Mouse (Mus musculus) megakaryocyte, adult 5-6 weeks (primary cell): Measurements from ENCODE around the gene Uba5. TPM values are rescaled to one million over a fixed set of nuclear protein-coding genes. Genes with fewer than 3 reads are reported as not detected.

Source experiments
- ATAC-seq: 2 replicates; pipeline ENCODE4 v1.8.0; 2016; ENCODE audit warnings: mild to moderate bottlenecking, inconsistent platforms; ENCODE audit not compliant: poor library complexity, severe bottlenecking
- total RNA-seq, 2 experiments: library from RNA; stranded (forward) in 1 of 2; stranded (reverse) in 1 of 2; fragments of 153-499, 151-499 nt in 1 of 2; fragments of 221-1000, 200-1000 nt in 1 of 2; gene quantifications; 2 replicates each; pipeline versions ENCODE4 v1.2.3 to v1.2.4; 2015 to 2017

Uba5 gene
- total RNA-seq (2015) (31.1 and 32.5 TPM in 2 replicates), total RNA-seq (2017) (28.3 and 28.9 TPM in 2 replicates)

DNA sequence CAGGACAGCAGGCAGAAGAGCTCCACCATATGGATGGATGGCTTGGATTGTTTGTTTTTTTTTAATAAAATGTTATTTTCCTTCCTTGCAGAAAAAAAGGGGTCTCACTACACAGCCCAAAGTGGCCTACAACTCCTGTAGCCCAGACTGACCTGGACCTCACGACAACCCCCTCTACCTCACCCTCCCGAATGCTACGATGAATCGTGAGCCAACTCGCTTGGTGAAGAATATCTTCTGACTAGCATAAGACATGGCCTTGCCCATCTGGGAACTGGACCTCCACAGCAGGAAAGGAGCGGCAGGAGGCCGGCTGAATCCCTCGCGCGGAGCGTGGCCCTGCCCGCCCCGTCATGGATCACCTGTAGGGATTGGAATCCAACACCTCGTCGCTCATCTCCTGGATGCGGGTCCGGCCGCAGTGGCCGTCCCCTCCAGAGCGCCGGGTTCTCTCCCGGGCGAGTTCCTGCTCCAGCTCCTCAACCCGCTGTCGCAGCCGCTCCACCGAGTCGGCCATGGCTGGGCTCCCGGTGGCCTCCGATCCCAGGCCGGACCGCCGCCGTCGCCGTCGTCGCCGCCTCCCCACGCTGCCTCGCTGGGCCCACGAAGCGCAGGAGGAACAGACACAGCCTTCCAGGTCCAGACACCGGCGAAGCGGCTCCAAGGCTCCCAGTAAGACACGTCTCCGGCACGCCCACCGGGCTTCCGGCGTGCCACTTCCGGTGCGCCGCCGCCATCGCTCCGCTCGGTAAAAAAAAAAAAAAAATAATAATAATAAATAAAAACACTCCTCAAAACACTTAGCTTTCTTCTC lies at the start of gene Uba5:
Uba5 (minus strand) TSS at position 705 of the 814 bp plus-strand sequence.
- peak; percentile 89 for ATAC-seq

DNA sequence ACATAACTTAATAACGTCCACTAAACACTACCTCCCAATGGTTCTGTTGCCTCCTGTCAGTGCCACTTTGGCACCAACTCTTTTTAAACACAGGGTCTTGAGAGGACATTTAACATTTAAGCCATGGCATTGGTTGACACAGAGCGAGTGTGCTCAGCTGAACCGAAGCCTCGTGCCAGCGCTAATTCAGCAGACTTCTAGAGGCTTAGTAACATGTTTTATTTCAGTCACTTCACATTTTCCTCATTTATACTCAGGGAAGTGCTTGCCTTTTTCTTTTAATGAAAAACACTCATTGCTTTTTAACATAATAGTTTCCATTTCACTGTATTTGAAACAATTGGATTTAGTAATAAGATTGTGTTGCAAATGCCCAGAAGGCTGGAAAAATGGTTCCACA lies 46.2 kb upstream of the Uba5 start:
- no peak for ATAC-seq

DNA sequence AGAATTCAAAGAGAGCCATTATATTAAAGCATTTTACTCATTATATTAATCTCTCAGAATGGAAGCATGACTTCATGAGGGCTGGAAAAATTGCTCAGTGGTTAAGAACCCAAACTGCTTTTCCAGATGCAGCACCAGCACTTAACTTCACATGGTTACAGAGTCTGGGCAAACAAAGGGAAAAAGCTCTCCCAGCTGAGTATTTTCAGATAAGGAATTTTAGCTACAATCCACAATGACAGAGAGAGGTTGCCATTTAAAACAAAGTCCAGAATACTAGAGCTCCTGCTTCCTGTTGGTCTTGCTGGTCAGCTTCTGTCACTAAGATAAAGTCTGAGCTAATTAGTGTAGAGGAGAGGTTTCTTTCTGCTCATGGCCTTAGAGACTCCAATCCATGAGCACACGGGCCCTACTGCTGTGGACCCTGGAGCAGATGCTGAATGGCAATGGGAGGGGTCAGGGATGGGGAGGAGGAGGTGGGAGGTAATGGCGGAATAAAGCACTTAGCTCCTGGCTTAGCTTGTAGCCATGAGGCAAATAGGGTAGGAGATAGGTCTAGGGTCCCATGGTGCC lies 45.7 kb upstream of the Uba5 start:
- ATAC-seq: no peak

DNA sequence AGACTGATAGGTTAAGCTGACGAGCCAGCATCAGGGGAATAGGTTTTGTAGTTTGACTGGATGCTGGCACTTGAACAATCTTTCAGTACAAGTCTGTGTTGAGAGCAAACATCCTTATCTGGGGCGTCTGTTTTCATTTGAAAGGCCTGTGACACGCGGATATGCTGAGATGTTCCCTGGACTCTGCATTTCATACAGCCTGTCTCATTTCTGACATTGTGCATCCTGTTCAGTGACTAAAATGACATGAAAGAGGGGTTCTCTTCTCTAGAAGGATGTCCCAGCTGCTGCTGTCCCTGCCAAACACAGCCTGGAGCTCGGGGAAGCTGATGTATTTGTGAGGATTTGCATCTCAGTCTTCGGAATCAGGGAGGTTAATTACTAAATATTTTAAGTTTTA lies 44.5 kb upstream of the Uba5 start:
- ATAC-seq: no peak

DNA sequence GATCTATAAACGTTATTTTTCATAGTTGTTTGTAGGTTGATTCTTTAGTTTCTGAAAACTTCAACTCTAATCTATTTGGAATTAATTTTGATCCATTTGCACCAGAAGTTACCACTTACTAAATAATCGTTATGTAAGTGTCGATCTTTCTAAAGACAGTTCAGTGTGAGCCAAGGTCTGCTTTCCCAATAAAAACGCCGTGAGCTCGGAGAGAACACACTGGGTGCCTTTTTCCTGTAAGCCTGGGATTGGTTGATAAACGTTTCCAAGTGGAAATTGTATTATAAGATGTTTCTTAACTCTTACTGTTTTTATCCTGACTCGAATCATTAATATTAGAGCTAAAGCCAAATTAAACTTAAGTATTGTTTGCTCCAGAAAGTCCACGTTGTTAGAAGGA lies 44.0 kb upstream of the Uba5 start:
- no peak for ATAC-seq

DNA sequence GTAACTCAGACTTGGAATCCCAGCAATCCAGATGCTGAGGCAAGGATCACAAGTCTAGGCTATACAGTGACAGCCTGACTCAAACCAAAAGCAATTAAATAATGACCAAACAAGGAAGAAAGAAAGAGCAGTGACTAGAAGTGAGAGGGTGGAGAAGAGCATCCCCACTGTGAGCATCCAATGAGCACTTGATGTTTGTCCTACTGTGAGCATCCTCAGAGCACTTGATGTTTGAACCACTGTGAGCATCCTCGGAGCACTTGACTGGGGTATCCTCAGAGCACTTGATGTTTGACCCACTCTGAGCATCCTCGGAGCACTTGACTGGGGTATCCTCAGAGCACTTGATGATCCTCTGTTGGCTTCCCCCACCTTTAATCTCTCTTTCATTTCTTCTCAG lies 42.1 kb upstream of the Uba5 start:
- no peak for ATAC-seq

DNA sequence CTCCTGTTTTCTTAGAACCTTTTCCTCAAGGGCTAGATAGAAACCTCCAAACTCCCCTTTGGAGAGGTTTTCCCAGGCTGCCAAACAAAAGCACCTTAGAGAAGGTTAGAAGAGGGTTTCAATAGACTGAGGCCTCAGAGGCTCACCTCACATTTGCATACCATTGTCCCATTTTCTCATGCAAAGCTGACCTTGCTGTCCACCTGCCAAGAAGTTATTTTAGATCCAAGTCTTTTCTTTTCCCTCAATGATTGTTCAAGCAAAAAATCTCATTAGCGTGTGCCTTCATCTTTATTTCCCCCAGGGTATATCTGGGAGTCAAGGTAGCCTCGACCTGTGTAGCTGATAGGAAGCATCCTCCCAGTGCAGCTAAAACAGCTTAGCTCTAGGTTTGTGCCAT lies 40.0 kb upstream of the Uba5 start:
- no peak for ATAC-seq

DNA sequence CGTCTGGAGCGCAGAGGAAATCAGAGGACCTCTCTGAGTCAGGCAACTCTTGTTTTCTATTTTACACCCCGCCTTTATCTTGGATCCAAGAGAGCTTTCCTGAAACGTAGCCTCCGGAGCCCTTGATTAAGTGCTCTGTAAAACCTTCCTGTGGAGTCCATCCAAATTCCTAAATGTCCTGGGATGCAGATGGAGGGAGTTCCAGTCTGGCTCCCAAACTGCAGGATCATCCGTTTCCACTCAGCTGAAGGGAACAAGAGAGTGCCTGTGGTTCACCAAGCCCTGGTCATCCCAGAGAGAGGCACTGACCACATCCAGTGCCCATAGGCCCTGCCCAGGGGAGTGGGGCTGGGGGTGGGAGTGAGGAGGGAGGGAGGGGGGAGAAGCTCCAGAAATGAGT lies 39.4 kb upstream of the Uba5 start:
- no peak for ATAC-seq

DNA sequence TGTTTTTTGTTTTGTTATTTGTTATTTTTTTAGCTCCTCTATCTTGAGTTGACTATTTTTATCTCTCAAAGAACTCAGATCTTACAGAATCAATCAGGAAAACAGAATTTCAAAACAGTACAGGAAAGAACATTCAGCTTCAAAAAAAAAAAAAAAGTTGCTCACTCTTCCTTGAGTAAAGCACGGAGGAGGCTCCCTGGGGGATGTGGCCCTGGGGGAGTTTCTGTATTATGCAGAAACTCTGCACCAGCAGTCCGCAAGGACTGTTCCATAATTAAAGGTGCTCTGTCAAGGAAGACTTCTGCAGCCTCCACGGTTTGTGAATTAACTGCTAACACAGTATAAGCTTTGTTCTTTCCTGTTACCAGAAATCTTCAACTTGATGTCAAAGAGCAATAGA lies 38.5 kb upstream of the Uba5 start:
- no peak for ATAC-seq

DNA sequence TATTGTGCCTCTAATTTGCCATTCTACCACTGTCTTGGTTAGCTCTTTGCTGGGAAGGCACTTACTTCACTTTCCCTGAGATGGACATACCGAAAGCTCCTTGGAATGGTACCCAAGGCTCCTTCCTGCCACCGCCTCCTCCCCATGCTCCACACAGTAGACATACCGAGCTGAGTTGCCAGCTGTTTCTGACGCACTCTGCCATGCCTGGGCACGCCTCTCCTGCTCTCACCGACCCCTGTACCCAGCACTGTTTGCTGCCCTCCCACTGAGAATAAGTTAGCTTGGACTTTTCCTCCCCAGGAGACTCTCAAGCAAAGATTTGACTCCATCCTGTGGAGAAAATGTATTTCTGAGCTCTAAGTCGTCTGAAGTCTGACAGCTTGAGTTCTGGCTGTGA lies 37.9 kb upstream of the Uba5 start:
- ATAC-seq: no peak

DNA sequence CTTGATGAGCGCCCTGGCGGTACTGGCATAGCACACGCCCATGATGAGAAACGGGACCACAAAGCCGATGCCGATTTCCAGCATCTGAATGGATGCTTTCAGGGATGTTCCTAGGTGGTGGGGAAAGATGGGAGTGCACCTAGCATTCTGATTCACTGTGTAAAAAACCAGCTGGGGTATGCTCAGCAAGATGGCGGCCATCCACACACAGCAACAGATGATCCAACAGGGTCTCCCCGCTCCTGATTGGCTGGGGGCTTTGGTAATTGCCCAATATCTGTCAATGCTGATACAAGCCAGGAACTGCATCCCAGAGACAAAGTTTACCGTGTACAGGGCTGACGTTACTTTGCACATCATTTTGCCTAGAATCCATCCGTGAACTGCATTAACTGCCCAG lies 36.1 kb upstream of the Uba5 start:
- no peak for ATAC-seq

DNA sequence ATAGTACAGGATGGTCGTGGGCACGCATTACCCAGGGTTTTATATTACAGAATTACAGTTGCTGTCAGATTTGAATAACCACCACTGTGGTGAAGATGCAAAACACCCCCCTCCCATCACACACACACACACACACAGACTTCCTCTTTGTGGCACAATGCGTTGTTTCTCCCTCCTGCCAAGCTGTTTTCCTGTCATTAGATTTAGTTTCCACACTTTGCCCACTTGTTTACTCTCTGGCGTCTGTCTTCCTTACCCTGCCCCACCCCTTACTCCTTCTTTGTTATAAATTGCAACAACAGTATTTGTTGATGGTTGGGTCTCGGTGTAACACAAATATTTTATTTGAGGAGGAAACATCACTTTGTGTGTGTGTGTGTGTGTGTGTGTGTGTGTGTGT lies 35.3 kb upstream of the Uba5 start:
- peak; percentile 33; the same call in 1 of the 2 replicates for ATAC-seq

DNA sequence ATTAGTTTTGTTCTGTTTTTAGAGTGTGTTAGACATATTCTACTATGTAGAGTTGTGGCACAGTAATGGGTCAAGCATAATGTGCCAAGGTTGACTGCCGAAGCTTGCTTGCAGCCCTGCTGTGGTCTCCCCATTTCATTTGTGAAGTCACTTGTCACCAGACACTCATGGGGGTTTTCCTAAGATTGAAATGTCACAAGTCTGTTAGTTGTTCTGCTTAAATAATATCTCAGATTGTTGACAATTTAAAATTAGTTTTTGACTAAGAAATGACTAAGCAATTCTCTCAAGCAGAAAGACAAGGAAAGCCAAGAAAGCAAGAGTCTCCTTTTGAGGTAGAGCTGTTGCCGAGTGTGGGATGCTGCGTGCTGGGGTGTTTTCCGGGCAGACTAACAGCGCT lies 30.0 kb upstream of the Uba5 start:
- ATAC-seq: no peak

DNA sequence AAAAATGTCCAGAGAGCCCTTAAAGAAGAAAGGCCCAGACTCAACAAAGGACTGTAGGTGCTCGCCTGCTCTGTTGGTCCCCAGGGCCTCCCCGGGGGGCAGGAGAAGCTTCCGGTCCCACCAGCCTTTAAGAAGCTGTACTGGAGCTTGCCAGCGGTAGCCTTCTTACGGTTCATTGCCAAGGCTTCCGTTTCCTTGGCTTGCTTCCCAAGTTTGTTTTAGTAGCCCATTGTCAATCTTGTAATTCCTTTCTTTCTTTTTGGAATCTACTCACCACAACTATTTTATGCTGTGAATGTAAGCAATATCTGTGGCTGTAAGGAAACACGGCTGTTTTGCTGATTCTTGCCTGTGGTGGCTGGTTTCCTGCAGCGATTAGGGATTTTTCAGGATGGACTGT lies 25.6 kb upstream of the Uba5 start:
- ATAC-seq: no peak

DNA sequence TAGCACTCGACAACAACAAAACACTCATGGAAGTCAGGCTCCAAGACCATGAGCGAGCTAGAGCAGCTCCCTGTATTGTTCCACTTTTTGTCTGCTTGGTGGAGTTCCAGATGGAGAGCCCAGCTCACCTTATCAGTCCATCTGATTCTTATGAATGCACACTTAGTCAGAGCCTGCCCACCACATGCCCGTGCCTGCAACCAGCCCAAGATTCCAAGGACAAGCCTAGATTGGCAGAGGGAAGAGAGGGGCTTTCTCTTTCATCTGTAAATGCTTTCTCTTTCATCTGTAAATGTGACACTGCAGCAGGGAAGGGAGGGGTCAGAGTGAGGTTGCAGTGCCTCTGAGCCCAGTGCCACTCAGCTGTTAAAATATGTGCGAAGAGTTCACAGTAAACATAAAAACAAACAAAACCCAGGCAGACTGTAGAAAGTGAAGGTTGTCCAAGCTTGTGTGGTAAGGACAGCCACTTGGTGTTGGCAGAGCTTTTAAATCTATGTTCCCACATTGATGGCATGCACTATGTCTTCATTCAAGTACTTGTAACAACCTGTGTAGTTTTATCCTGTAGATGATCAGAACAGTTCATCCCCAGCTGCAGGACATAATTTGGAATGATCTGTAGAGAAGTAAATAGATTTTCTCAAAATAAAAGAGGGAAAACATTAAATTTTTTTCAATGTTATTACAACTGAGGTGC lies 22.9 kb upstream of the Uba5 start:
- ATAC-seq: no peak

DNA sequence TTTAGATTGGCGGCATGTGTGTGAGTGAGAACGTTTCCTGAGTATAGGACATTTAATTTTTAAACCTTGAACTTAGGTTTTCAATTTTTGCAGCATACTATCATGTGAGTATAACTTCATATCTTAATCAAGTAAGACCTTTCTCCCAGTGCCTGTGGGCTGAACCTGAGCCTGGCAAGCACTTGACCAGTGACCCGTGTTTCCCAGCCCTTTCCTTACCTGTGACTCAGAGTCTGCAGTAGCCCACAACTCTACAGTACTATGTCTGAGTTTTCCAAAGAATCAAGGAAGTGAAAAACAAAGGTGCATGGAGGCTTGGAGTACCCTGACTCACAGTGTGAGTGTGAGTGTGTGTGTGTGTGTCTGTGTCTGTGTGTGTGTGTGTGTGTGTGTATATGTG lies 17.1 kb upstream of the Uba5 start:
- ATAC-seq: no peak

DNA sequence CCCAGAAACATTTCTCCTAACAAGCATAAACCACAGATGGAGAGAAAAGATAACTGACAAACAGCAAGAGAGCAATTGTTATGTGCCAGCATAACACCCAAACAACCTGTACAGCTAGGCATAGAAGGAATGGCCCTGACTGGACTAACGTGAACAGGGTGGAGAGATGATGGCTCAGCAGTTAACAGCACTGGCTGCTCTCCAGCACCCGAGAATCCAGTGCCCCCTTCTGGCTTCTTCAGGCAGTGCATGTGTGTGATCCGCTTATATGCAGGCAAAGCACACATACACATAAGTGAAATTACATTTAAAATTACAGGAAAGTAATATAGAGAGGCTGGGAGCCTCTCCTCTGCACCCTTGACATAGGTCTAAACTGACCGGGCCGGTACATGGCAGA lies 16.4 kb upstream of the Uba5 start:
- ATAC-seq: peak; percentile 91

DNA sequence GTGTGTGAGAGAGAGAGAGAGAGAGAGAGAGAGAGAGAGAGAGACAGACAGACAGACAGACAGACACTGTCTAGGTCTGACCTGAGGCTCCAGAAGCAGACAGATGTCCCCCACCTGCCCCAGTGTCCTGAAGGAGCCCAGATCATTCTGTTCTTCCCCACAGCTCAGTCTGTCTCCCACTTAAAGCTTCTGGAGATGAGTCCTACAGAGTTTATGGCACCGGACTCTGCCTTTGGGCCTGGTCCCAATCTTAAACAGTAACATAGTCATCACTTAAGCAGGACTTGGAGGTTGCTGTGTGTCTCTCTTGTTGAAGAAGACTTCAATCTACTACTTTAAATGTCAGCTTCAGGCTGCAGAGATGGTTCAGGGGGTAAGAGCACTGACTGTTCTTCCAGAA lies 15.8 kb upstream of the Uba5 start:
- ATAC-seq: no peak

DNA sequence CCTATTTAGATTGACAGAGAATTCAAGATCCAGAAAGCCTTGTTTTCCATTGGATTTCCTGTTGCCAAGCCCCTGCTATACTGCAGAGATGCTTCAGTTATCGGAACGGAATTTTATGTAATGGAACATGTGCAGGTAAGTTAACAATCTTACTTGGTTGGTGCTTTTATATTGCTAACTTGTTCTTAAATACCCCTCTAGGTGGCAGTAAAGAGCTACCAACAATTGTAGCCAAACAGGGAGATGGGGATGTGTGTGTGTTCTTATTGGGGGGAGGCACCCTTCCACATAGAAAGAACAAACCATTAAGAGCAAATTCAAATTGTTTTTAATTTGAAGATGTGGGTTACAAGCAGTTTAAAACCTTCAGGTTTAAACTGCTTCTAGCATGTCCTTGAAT lies 12.9 kb upstream of the Uba5 start:
- ATAC-seq: no peak

DNA sequence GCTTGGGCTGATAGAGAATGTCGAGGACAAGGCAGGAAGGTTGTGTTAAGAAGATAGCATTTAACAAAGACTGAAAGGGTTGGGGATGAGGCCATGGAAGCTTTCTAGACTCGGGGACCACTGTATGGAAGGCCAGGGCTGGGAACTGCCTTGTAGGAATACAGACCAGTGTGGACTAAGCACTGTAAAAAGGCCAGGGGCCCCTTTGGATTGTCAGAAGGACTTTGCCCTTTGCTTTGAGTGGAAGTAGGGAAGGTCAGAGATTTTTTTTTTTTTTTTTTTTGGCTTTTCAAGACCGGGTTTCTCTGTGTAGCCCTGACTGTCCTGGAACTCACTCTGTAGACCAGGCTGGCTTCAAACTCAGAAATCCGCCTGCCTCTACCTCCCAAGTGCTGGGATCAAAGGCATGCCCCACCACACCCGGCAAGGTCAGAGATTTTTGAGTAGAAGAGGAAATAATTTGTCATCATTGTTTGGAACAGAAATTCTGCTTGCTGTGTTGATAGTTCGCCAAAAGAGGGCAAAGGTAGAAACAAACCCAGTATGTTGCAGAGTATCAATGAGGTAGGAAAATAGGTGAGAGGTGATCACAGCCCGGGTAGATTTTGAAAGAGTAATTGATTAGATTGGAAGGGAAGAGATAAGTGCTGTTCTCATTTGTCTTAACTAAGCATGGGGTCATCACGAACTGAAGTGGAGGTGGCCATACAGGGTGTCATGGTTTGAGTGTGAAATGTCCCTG lies 8.1 kb upstream of the Uba5 start:
- ATAC-seq: no peak

DNA sequence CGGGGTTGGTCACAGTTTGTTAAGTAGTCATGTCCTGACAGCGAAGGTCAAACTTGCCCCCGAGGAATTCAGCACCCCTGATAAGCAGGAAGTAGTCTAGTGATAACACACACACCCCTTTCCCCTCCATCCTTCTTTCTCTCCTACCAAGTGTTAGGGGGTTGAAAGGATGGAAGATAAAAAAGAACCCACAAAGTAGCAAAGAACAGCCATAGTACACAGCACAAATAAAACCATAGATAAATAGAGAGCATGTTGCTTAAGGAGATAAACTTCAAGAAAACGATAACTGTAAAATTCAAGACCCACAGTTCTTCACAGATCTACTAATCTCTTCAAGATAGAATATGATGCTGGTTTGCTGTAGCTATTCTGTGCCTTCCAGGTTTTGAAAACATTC lies 7.3 kb upstream of the Uba5 start:
- ATAC-seq: no peak
